Mouse (Mus musculus): ENCODE results near the gene Vmn1r87.
"Not testable (repeated sequence)": the region's sequence is repeated elsewhere in the genome, so short reads cannot be mapped to it uniquely, and the experiment has no call there.

Gene Vmn1r87

DNA sequence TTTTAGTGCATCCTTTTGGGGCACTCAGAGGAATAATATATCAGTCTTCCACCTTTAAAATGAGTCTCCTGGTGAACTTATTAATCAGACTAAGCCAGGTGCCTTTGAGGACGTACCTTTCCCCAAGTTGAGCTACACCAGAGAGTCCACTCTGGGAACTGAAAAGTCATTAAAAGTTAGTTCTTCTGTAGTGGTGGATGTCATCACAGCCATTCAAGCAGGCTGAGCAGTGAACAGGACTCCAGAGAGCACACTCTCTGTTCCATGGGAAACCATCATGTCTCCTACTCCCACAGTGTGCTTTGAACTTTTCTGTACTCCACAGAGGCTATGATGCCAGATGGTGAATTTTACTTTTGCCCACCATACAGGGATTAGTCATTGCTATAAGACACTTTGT, at the start of gene Vmn1r87:
Vmn1r87 (minus strand) TSS at position 101 of the 400 bp plus-strand sequence.
- DNase-seq (ENCODE audit: low read depth, low spot score) = no peak

DNA sequence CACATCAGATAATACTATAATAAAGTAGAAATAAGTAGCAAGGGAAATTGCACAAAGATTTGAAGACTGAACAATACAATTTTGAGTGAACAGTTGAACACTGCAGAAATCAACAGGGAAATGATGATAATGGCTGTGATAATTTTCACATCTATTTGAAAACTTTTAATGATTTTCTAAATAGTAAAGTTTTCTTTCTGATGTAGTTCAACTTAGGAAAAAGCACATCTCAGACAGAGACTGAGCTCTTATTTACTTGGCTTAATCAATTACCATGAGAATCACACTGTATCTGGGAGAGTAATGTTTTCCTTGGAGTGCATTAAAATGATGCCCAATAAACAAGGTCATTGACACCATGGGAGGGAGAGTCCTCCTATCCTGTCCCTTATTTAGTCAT, 19.3 kb upstream of the Vmn1r87 start, which contains the start of gene Vmn1r88:
Vmn1r88 (plus strand) TSS at position 301 of the 400 bp plus-strand sequence.
- DNase-seq (ENCODE audit: low read depth, low spot score) = no peak

DNA sequence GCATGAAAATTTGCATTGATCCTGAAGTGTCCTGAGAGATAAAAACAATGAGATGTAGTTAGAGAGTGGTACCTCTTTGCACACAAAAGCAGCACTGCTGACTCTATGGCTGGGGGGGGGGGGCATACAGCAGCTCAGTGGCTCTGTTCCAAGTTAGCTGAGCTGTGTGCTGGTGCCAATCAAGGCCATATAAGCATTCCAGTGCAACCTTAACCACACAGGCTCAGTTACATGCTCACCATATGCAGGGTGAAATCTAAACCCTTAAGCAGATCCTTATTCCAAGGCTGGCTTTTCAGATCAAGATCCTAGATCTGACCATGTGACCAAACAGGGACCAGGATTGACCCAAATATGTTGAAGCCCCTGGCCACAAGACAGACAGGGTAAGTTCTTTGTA, 2.6 kb downstream of the Vmn1r87 start:
- DNase-seq (ENCODE audit: low read depth, low spot score) = no peak

GRCm38 (mm10) chr7:13131856-13132255, 8.1 kb downstream of the Vmn1r87 start:
- no peak for DNase-seq (ENCODE audit: low read depth, low spot score)

DNA sequence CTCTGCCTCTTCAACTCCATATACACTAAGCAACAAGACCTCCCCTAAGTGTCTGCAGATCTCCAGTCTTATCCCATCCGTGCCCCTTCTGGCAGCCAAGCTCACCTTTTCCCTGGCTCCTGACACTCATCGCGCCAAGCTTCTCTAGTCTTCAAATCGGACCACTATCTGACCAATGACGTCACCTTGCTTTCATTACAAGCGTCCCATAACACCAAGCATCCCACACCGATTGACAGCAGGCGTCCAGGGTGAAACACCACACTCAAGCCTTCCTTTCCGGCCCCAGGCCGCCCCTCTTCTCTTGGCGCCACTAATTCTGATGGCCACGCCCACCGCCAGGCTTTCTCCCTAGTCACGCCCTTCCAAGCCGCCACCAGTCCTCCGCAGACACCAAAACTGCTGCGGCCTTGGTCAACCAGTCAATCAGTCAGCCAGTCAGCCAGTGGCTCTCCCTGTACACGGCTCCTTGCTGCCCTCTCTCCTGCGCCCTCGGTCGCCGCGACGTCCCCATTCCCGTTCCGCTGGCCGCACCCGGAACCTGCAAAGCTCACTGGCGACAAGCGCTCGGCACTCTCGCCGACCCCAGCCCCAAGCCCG, 16.3 kb downstream of the Vmn1r87 start:
- not testable (repeated sequence) for DNase-seq (ENCODE audit: low read depth, low spot score)

DNA sequence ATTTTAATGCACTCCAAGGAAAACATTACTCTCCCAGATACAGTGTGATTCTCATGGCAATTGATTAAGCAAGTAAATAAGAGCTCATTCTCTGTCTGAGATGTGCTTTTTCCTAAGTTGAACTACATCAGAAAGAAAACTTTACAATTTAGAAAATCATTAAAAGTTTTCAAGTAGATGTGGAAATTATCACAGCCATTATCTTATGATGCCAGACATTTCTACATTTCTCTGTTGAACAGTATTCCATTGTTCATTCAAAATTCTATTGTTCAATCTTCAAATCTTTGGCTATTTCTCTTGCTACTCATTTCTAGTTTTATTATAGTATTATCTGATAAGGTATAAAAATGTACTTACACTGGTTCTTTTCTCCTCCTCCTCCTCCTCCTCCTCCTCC, 20.1 kb downstream of the Vmn1r87 start, which contains the start of gene Vmn1r86:
Vmn1r86 (minus strand) TSS at position 101 of the 400 bp plus-strand sequence.
- DNase-seq (ENCODE audit: low read depth, low spot score) = no peak

- no peak for DNase-seq (ENCODE audit: low read depth, low spot score)
Observed at GRCm38 (mm10) chr7:13095073-13095472, 44.9 kb downstream of the Vmn1r87 start, which contains the start of gene Vmn1r85. Gene Vmn1r85, minus strand, starts transcription at chr7:13095173.

All from brain, embryonic 18.5 days (tissue).